Mouse (Mus musculus) MEL (cell line): ENCODE results near the gene Olfr315. TPM values are rescaled to one million over a fixed set of nuclear protein-coding genes. Genes with fewer than 3 reads are reported as not detected.

Source experiments
- DNase-seq: peaks from one replicate; pipeline ENCODE4 v3.0.0; 2011; ENCODE audit warnings: low read depth, low spot score
- H3K27ac ChIP-seq: 2 replicates; pipeline ENCODE4 v1.5.1; 2012; ENCODE audit warnings: low read depth, mild to moderate bottlenecking, control low read depth, low read length, moderate library complexity; ENCODE audit not compliant: control insufficient read depth
- H3K27me3 ChIP-seq, 2 experiments: fragments of 150-350 bp in 1 of 2; sonication (generic) in 1 of 2; 2 replicates each; pipeline ENCODE4 v1.6.1; 2012; ENCODE audit warnings: low read length in 2 of 2, mild to moderate bottlenecking in 2 of 2, improper control_type of control experiment in 1 of 2, moderate library complexity in 1 of 2; ENCODE audit not compliant: insufficient read depth in 2 of 2, control insufficient read depth in 1 of 2
- H3K36me3 ChIP-seq, 2 experiments: 2 replicates each; pipeline ENCODE4 v1.6.1; 2012 to 2014; ENCODE audit warnings: low read length in 2 of 2, improper control_type of control experiment in 1 of 2, inconsistent platforms in 1 of 2, mild to moderate bottlenecking in 1 of 2; ENCODE audit not compliant: insufficient read depth in 2 of 2, control insufficient read depth in 1 of 2
- H3K4me1 ChIP-seq, 2 experiments: fragments of 150-350 bp in 1 of 2; sonication (generic) in 1 of 2; 2 replicates each; pipeline ENCODE4 v1.6.1; 2012; ENCODE audit warnings: low read length in 2 of 2, improper control_type of control experiment in 1 of 2, mild to moderate bottlenecking in 1 of 2; ENCODE audit not compliant: insufficient read depth in 2 of 2, control insufficient read depth in 1 of 2
- H3K4me3 ChIP-seq, 2 experiments: fragments of 150-350 bp in 1 of 2; sonication (generic) in 1 of 2; 2 replicates each; pipeline ENCODE4 v1.5.1; 2012; ENCODE audit warnings: low read depth in 2 of 2, low read length in 2 of 2, mild to moderate bottlenecking in 2 of 2, moderate library complexity in 2 of 2, control low read depth in 1 of 2, improper control_type of control experiment in 1 of 2; ENCODE audit not compliant: control insufficient read depth in 1 of 2, insufficient read depth in 1 of 2
- H3K79me2 ChIP-seq: 2 replicates; pipeline ENCODE4 v1.6.1; 2012; ENCODE audit warnings: mild to moderate bottlenecking, low read length, moderate library complexity; ENCODE audit not compliant: control insufficient read depth, poor library complexity, insufficient read depth
- H3K9ac ChIP-seq: 2 replicates; pipeline ENCODE4 v1.6.1; 2012; ENCODE audit warnings: low read depth, mild to moderate bottlenecking, control low read depth, low read length, moderate library complexity; ENCODE audit not compliant: control insufficient read depth, poor library complexity, severe bottlenecking
- H3K9me3 ChIP-seq: fragments of 150-350 bp; sonication (generic); replicated peaks from 2 replicates; pipeline ENCODE4 v1.6.1; 2012; ENCODE audit warnings: mild to moderate bottlenecking, low read length, improper control_type of control experiment, moderate library complexity; ENCODE audit not compliant: insufficient read depth
- CTCF ChIP-seq, 3 experiments: IDR thresholded peaks in 2 of 3; conservative IDR thresholded peaks in 1 of 3; 2 replicates each; pipeline ENCODE4 v1.5.1; 2011 to 2012; ENCODE audit warnings: low read length in 3 of 3, low read depth in 2 of 3, mild to moderate bottlenecking in 2 of 3, improper control_type of control experiment in 1 of 3, inconsistent platforms in 1 of 3, mixed read lengths in 1 of 3, moderate library complexity in 1 of 3; ENCODE audit not compliant: control insufficient read depth in 1 of 3, insufficient read depth in 1 of 3, poor library complexity in 1 of 3, severe bottlenecking in 1 of 3
- GABPA ChIP-seq: IDR thresholded peaks from 2 replicates; pipeline ENCODE4 v1.6.1; 2012; ENCODE audit warnings: low read depth, mild to moderate bottlenecking, inconsistent platforms, low read length, improper control_type of control experiment, moderate library complexity
- GATA1 ChIP-seq: IDR thresholded peaks from 2 replicates; pipeline ENCODE4 v1.6.1; 2011; ENCODE audit warnings: low read depth, low read length, improper control_type of control experiment
- HCFC1 ChIP-seq: IDR thresholded peaks from 2 replicates; pipeline ENCODE4 v1.6.1; 2012; ENCODE audit warnings: low read depth, mild to moderate bottlenecking, inconsistent platforms, low read length, improper control_type of control experiment, moderate library complexity
- MAFK ChIP-seq: IDR thresholded peaks from 2 replicates; pipeline ENCODE4 v1.6.1; 2011; ENCODE audit warnings: low read depth, mild to moderate bottlenecking, low read length, improper control_type of control experiment, borderline replicate concordance
- MEF2A ChIP-seq: IDR thresholded peaks from 2 replicates; pipeline ENCODE4 v1.6.1; 2014; ENCODE audit warnings: low read depth, mild to moderate bottlenecking, inconsistent platforms, low read length, improper control_type of control experiment; ENCODE audit not compliant: poor library complexity, insufficient replicate concordance, severe bottlenecking; ENCODE audit errors: extremely low read depth
- MXI1 ChIP-seq: IDR thresholded peaks from 2 replicates; pipeline ENCODE4 v1.6.1; 2011; ENCODE audit warnings: mild to moderate bottlenecking, low read depth, low read length, improper control_type of control experiment
- NRF1 ChIP-seq: IDR thresholded peaks from 2 replicates; pipeline ENCODE4 v1.6.1; 2014; ENCODE audit warnings: low read depth, mild to moderate bottlenecking, inconsistent platforms, low read length, improper control_type of control experiment, moderate library complexity; ENCODE audit not compliant: poor library complexity, insufficient read depth, severe bottlenecking
- RAD21 ChIP-seq: IDR thresholded peaks from 2 replicates; pipeline ENCODE4 v1.6.1; 2011; ENCODE audit warnings: mild to moderate bottlenecking, low read depth, low read length, improper control_type of control experiment
- RCOR1 ChIP-seq: IDR thresholded peaks from 2 replicates; pipeline ENCODE4 v1.6.1; 2012; ENCODE audit warnings: low read depth, mild to moderate bottlenecking, inconsistent platforms, low read length, improper control_type of control experiment
- SIN3A ChIP-seq: IDR thresholded peaks from 2 replicates; pipeline ENCODE4 v1.6.1; 2012; ENCODE audit warnings: low read length, improper control_type of control experiment, inconsistent platforms
- SMC3 ChIP-seq: IDR thresholded peaks from 2 replicates; pipeline ENCODE4 v1.6.1; 2011; ENCODE audit warnings: low read depth, low read length, improper control_type of control experiment
- TBP ChIP-seq: IDR thresholded peaks from 2 replicates; pipeline ENCODE4 v1.8.0; 2011; ENCODE audit warnings: low read depth, low read length, improper control_type of control experiment
- USF1 ChIP-seq: IDR thresholded peaks from 2 replicates; pipeline ENCODE4 v1.6.1; 2014; ENCODE audit warnings: low read depth, mild to moderate bottlenecking, inconsistent platforms, low read length, improper control_type of control experiment, moderate library complexity
- ZC3H11A ChIP-seq: IDR thresholded peaks from 2 replicates; pipeline ENCODE4 v1.6.1; 2012; ENCODE audit warnings: low read depth, mild to moderate bottlenecking, inconsistent platforms, low read length, improper control_type of control experiment
- ZNF384 ChIP-seq: IDR thresholded peaks from 2 replicates; pipeline ENCODE4 v1.6.1; 2012; ENCODE audit warnings: low read depth, mild to moderate bottlenecking, inconsistent platforms, low read length, improper control_type of control experiment
- polyA plus RNA-seq, 2 experiments: library from polyadenylated mRNA; stranded (reverse) in 1 of 2; unstranded in 1 of 2; fragments of >175 nt in 1 of 2; fragments of >200 nt in 1 of 2; gene quantifications; 2 replicates each; pipeline versions ENCODE4 v1.2.1 to v1.2.4; 2012; ENCODE audit warnings: low replicate concordance in 2 of 2, low read depth in 1 of 2; ENCODE audit not compliant: insufficient read length in 2 of 2, insufficient read depth in 1 of 2, missing spikeins in 1 of 2
- total RNA-seq: library from RNA; depleted of rRNA; stranded (reverse); fragments of 300-350 nt; gene quantifications from 2 replicates; pipeline ENCODE4 v1.2.3, GENCODE M21; 2012

Olfr315 gene
- total and polyA plus RNA-seq, 3 experiments = not detected

GRCm38 (mm10) chr11:58795856-58796255 lies 22.9 kb downstream of the Olfr315 start:
- Histone ChIP-seq H3K79me2 (no peaks in the 10 kb centered on the region), H3K9ac (no peak overlapping the region), H3K9me3 (no peaks in the 10 kb centered on the region), H3K4me3 (no peak overlapping the region), H3K36me3 (peaks cover 0 to under 1% of the 10 kb centered on the region in 2 experiments; a peak in 2 of 4 replicates), H3K4me1 (peaks cover 0 to under 1% of the 10 kb centered on the region in 2 experiments; a peak in 1 of 4 replicates), H3K27me3 (peaks cover 0 to 4% of the 10 kb centered on the region in 2 experiments; a peak in 3 of 4 replicates), H3K27ac (no peak overlapping the region)
- DNase-seq = peak; percentile 42
- peak; percentile 27 to 68 (median 51) for TF ChIP-seq CTCF (IDR thresholded peaks at IDR 0.05 in 2 of 3, conservative IDR thresholded peaks at IDR 0.05 in 1 of 3; ENCODE audit: control insufficient read depth in 1 of 3, insufficient read depth in 1 of 3, low read depth in 2 of 3, low read length in 3 of 3, poor library complexity in 1 of 3, severe bottlenecking in 1 of 3)
- peak; percentile 18 for TF ChIP-seq RAD21
- TF ChIP-seq MEF2A = no peak
- no peak for TF ChIP-seq USF1
- TF ChIP-seq SMC3 = peak; percentile 51

DNA sequence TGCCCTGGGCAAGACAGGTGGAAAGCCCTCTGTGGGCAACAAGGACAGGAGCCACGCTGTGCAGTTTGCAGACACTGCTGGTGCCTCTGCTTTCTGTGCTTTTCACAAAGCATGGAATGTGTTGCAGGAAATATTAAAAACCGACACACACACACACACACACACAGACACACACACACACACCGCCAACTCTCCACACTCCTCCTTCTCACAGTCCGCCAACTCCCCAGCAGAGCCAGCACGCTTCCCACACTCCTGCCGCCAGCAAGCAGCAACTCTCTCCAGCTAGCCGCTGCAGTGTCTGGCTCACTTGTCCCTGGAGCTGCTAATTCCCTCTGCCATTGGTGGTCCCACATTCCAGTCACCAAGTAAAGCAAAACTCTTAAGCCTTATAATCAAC lies 23.9 kb downstream of the Olfr315 start:
- DNase-seq = no peak
- Histone ChIP-seq H3K27ac (no peak overlapping the region), H3K4me3 (no peak overlapping the region), H3K9ac (no peak overlapping the region), H3K36me3 (no peaks in the 10 kb centered on the region), H3K4me1 (no peaks in the 10 kb centered on the region), H3K79me2 (no peaks in the 10 kb centered on the region), H3K27me3 (peaks cover 3 to 4% of the 10 kb centered on the region in 2 experiments), H3K9me3 (no peaks in the 10 kb centered on the region)
- TF ChIP-seq GABPA (no peak), ZC3H11A (no peak), RCOR1 (no peak), TBP (no peak), GATA1 (no peak), HCFC1 (no peak)

DNA sequence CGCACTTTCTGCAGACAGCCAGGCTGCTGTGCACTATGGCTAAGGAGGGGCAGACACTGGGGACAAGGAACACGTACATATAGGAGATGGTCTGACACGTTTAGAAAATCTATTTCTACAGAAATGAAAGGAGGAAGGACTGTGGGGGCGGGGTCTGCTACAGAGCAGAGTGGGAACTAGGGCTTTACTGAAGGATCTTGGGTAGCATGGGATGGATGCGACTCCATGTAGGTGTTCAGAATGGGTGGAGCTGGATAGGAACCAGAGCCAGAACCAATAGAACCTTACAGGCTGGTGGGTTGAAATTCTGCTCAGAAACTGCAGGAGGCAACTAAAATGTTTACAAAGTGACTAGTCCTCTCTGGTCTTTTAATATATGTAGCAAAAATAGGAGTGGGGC lies 26.8 kb downstream of the Olfr315 start:
- Histone ChIP-seq H3K4me1 (no peaks in the 10 kb centered on the region), H3K27me3 (peaks cover 4 to 6% of the 10 kb centered on the region in 2 experiments), H3K27ac (no peak overlapping the region), H3K9ac (no peak overlapping the region), H3K79me2 (no peaks in the 10 kb centered on the region), H3K4me3 (no peak overlapping the region), H3K36me3 (no peaks in the 10 kb centered on the region), H3K9me3 (no peaks in the 10 kb centered on the region)
- no peak for DNase-seq
- no peak for TF ChIP-seq ZNF384
- TF ChIP-seq HCFC1 = no peak
- no peak for TF ChIP-seq SMC3
- TF ChIP-seq SIN3A = no peak
- TF ChIP-seq CTCF (IDR thresholded peaks at IDR 0.05 in 2 of 3, conservative IDR thresholded peaks at IDR 0.05 in 1 of 3; ENCODE audit: control insufficient read depth in 1 of 3, insufficient read depth in 1 of 3, low read depth in 2 of 3, low read length in 3 of 3, poor library complexity in 1 of 3, severe bottlenecking in 1 of 3) = no peak
- no peak for TF ChIP-seq RAD21
- no peak for TF ChIP-seq NRF1
- no peak for TF ChIP-seq ZC3H11A
- no peak for TF ChIP-seq MXI1
- no peak for TF ChIP-seq MAFK
